Mouse (Mus musculus): ENCODE measurements around the gene Olfr965. TPM values are rescaled to one million over a fixed set of nuclear protein-coding genes. Genes with fewer than 3 reads are reported as not detected.
"Not testable (repeated sequence)": the region's sequence is repeated elsewhere in the genome, so short reads cannot be mapped to it uniquely, and the experiment has no call there.

Gene Olfr965
- polyA plus RNA-seq (2015; fragmentation: Nextera tagmentation; extraction: Ambion mirVana) = not detected in 2 replicates

DNA sequence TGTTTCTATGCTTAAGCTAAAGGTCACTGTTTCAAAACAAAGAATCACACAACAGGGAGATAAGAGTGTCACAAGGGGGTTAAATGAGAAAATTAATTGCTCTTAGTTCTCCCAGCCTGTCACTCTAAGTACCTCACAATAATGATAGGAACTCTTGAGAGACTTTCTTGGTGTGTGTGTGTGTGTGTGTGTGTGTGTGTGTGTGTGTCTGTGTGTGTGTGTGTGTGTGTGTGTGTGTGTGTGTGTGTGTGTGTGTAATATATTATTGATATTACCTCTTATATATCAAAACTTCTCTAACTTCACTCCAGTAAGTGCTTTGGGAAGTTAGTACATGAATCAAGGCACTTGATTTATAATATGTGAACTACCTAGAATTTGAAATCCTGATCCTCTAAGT, at the start of gene Olfr965:
Olfr965 (plus strand) TSS at position 301 of the 400 bp plus-strand sequence.
- no peak within 1 kb of the TSS for H3K4me3 ChIP-seq (ENCODE audit: low read depth, low read length)
- H3K9me3 ChIP-seq (replicated peaks; ENCODE audit: control insufficient read depth, low read length) = no peaks in the 10 kb centered on the region
- H3K36me3 ChIP-seq (ENCODE audit: control insufficient read depth, insufficient read depth) = no peaks in the 10 kb centered on the region
- no peaks in the 10 kb centered on the region for H3K27me3 ChIP-seq (ENCODE audit: control insufficient read depth, insufficient read depth, low read depth, low read length)
- H3K27ac ChIP-seq (ENCODE audit: low read length) = no peak within 1 kb of the TSS
- no peak for ATAC-seq (ENCODE audit: low read depth)
- H3K4me1 ChIP-seq (ENCODE audit: control insufficient read depth, low read depth, low read length) = no peaks in the 10 kb centered on the region
- no peak within 1 kb of the TSS for H3K9ac ChIP-seq (ENCODE audit: low read depth, low read length)
- no peak within 1 kb of the TSS for H3K4me2 ChIP-seq (ENCODE audit: low read depth, low read length)

DNA sequence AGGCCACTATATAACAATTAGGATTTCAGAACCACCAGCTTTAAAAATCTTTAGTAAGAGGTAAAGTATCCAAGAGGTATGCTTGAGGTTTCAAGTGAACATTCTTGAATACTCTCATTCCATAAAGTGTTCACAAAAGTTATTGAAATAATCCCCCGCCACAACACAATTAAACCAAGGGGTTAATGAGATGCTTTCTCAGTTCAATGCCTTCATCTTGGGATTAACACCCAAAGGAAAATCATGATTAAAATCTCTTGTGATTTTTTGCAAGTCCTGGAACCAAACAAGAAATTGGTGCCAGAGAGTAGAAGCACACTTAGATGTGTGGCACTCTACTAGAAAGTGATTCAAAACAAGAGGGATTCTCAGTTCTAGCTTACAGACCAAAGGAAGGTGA, 44.2 kb upstream of the Olfr965 start, which contains the start of gene Olfr963:
Olfr963 (plus strand) TSS at position 301 of the 400 bp plus-strand sequence.
- no peak within 1 kb of the TSS for H3K4me2 ChIP-seq (ENCODE audit: low read depth, low read length)
- H3K27me3 ChIP-seq (ENCODE audit: control insufficient read depth, insufficient read depth, low read depth, low read length) = no peaks in the 10 kb centered on the region
- H3K36me3 ChIP-seq (ENCODE audit: control insufficient read depth, insufficient read depth) = no peaks in the 10 kb centered on the region
- H3K27ac ChIP-seq (ENCODE audit: low read length) = no peak within 1 kb of the TSS
- no peaks in the 10 kb centered on the region for H3K9me3 ChIP-seq (replicated peaks; ENCODE audit: control insufficient read depth, low read length)
- H3K4me1 ChIP-seq (ENCODE audit: control insufficient read depth, low read depth, low read length) = no peaks in the 10 kb centered on the region
- no peak for ATAC-seq (ENCODE audit: low read depth)
- H3K4me3 ChIP-seq (ENCODE audit: low read depth, low read length) = no peak within 1 kb of the TSS
- no peak within 1 kb of the TSS for H3K9ac ChIP-seq (ENCODE audit: low read depth, low read length)
- 49% methylated on average over 1 of the region's 1 CpGs for WGBS (ENCODE audit: insufficient replicate concordance)

DNA sequence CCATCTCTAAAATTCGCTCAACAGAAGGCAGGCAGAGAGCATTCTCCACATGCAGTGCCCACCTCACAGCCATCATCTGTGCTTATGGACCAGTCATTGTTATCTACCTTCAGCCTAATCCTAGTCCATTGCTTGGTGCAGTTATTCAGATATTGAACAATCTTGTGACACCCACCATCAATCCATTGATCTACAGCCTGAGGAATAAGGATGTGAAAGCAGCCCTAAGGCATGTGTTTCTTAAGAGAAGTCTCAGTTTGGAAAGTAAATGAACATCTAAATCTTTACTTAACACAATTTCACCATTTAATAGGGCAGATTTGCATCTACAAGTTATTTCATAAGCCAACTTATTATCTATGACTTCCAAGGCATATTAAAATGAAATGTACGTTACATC, 41.4 kb upstream of the Olfr965 start:
- H3K27me3 ChIP-seq (ENCODE audit: control insufficient read depth, insufficient read depth, low read depth, low read length) = no peaks in the 10 kb centered on the region
- 49% methylated on average over 2 of the region's 2 CpGs for WGBS (ENCODE audit: insufficient replicate concordance)
- no peaks in the 10 kb centered on the region for H3K36me3 ChIP-seq (ENCODE audit: control insufficient read depth, insufficient read depth)
- H3K4me2 ChIP-seq (ENCODE audit: low read depth, low read length) = no peak overlapping the region
- H3K9ac ChIP-seq (ENCODE audit: low read depth, low read length) = no peak overlapping the region
- H3K27ac ChIP-seq (ENCODE audit: low read length) = no peak overlapping the region
- no peaks in the 10 kb centered on the region for H3K4me1 ChIP-seq (ENCODE audit: control insufficient read depth, low read depth, low read length)
- H3K9me3 ChIP-seq (replicated peaks; ENCODE audit: control insufficient read depth, low read length) = no peaks in the 10 kb centered on the region
- no peak overlapping the region for H3K4me3 ChIP-seq (ENCODE audit: low read depth, low read length)
- no peak for ATAC-seq (ENCODE audit: low read depth)

DNA sequence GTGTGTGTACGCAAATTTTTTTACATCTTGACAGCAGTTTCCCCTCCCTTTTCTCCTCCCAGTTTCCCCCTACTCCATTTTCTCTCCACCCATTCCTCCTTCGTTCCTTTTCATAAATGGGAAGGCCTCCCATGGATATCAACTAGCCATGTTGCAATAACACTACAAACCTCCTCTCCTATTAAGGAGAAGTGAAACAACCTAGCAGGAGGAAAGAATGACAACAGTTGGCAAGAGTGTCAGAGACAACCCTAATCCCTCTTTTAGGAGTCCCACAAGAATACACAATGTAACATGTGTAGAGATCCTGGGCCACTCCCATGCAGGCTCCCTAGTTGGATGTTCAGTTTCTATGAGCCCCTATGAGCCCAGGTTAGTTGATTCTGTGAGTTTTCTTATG, 36.3 kb upstream of the Olfr965 start:
- no peaks in the 10 kb centered on the region for H3K36me3 ChIP-seq (ENCODE audit: control insufficient read depth, insufficient read depth)
- no peaks in the 10 kb centered on the region for H3K27me3 ChIP-seq (ENCODE audit: control insufficient read depth, insufficient read depth, low read depth, low read length)
- no peaks in the 10 kb centered on the region for H3K9me3 ChIP-seq (replicated peaks; ENCODE audit: control insufficient read depth, low read length)
- H3K4me2 ChIP-seq (ENCODE audit: low read depth, low read length) = no peak overlapping the region
- H3K27ac ChIP-seq (ENCODE audit: low read length) = no peak overlapping the region
- H3K4me1 ChIP-seq (ENCODE audit: control insufficient read depth, low read depth, low read length) = no peaks in the 10 kb centered on the region
- no peak for ATAC-seq (ENCODE audit: low read depth)
- no peak overlapping the region for H3K4me3 ChIP-seq (ENCODE audit: low read depth, low read length)
- H3K9ac ChIP-seq (ENCODE audit: low read depth, low read length) = no peak overlapping the region
- WGBS (ENCODE audit: insufficient replicate concordance) = 53% methylated on average over 2 of the region's 2 CpGs

DNA sequence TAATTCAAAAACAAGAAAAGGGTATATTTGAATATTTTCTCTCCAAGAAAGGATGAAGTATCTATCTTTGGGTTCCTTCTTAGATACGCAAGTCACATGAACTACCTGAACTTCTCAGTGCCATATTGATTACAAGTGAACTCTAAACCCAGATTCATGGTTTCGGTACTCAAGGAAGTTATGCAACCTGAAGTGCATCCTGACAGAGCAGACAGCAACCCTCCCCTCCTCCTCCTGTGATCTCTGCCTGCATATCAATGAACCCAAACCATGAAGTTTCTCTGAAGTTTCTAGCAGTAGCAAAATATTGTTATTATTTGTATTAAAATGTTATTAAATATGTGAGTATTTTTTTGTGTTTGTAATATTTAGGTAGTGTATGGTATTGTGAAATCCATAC, 32.6 kb upstream of the Olfr965 start:
- no peak for ATAC-seq (ENCODE audit: low read depth)
- no peaks in the 10 kb centered on the region for H3K27me3 ChIP-seq (ENCODE audit: control insufficient read depth, insufficient read depth, low read depth, low read length)
- no peak overlapping the region for H3K4me2 ChIP-seq (ENCODE audit: low read depth, low read length)
- no peaks in the 10 kb centered on the region for H3K9me3 ChIP-seq (replicated peaks; ENCODE audit: control insufficient read depth, low read length)
- no peaks in the 10 kb centered on the region for H3K4me1 ChIP-seq (ENCODE audit: control insufficient read depth, low read depth, low read length)
- no peak overlapping the region for H3K9ac ChIP-seq (ENCODE audit: low read depth, low read length)
- H3K27ac ChIP-seq (ENCODE audit: low read length) = no peak overlapping the region
- no peaks in the 10 kb centered on the region for H3K36me3 ChIP-seq (ENCODE audit: control insufficient read depth, insufficient read depth)
- 67% methylated on average over 2 of the region's 2 CpGs for WGBS (ENCODE audit: insufficient replicate concordance)
- no peak overlapping the region for H3K4me3 ChIP-seq (ENCODE audit: low read depth, low read length)

DNA sequence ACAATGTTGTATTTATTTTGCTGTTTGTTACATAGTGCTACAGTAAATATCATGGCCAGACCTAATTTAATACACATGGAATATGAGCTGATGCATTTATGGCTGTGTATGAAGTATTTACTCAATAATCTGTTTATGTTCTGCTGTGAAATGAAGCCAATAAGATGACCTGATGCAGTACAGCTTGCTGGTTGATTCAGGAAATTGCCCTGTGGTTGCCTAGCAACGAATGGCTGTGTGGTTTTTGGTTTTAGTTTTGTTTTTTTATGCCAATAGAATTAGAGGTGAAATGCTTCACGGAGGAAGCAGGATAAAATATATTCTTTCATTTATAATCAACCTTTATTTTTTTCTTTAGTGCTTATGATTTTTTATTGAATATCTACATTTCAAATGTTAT, 31.9 kb upstream of the Olfr965 start:
- no peaks in the 10 kb centered on the region for H3K9me3 ChIP-seq (replicated peaks; ENCODE audit: control insufficient read depth, low read length)
- H3K4me1 ChIP-seq (ENCODE audit: control insufficient read depth, low read depth, low read length) = no peaks in the 10 kb centered on the region
- H3K9ac ChIP-seq (ENCODE audit: low read depth, low read length) = no peak overlapping the region
- H3K27me3 ChIP-seq (ENCODE audit: control insufficient read depth, insufficient read depth, low read depth, low read length) = no peaks in the 10 kb centered on the region
- H3K4me3 ChIP-seq (ENCODE audit: low read depth, low read length) = no peak overlapping the region
- H3K4me2 ChIP-seq (ENCODE audit: low read depth, low read length) = no peak overlapping the region
- no peaks in the 10 kb centered on the region for H3K36me3 ChIP-seq (ENCODE audit: control insufficient read depth, insufficient read depth)
- no peak for ATAC-seq (ENCODE audit: low read depth)
- WGBS (ENCODE audit: insufficient replicate concordance) = 31% methylated on average over 2 of the region's 2 CpGs
- H3K27ac ChIP-seq (ENCODE audit: low read length) = no peak overlapping the region

DNA sequence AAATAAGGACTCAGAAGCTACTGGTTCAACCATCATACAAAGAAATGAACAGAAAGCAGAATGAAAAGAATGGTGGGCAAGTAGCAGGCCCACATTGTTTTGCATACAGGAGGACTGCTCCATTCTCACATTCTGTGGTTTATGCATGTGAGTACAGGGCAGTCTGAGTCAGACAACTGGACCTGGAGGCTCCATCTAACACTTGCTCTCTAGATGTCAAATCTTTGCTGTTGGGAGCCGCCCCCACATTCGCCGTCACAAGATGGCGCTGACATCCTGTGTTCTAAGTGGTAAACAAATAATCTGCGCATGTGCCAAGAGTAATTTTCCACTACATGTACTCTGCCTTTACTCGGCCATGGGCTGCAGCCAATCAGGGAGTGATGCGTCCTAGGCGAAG, 10.0 kb upstream of the Olfr965 start:
- H3K4me2 ChIP-seq (ENCODE audit: low read depth, low read length); ATAC-seq (ENCODE audit: low read depth); H3K36me3 ChIP-seq (ENCODE audit: control insufficient read depth, insufficient read depth); H3K4me1 ChIP-seq (ENCODE audit: control insufficient read depth, low read depth, low read length); H3K9ac ChIP-seq (ENCODE audit: low read depth, low read length); H3K27me3 ChIP-seq (ENCODE audit: control insufficient read depth, insufficient read depth, low read depth, low read length); H3K4me3 ChIP-seq (ENCODE audit: low read depth, low read length); H3K9me3 ChIP-seq (replicated peaks; ENCODE audit: control insufficient read depth, low read length); H3K27ac ChIP-seq (ENCODE audit: low read length): not testable (repeated sequence)
- 72% methylated on average over 7 of the region's 8 CpGs for WGBS (ENCODE audit: insufficient replicate concordance)

DNA sequence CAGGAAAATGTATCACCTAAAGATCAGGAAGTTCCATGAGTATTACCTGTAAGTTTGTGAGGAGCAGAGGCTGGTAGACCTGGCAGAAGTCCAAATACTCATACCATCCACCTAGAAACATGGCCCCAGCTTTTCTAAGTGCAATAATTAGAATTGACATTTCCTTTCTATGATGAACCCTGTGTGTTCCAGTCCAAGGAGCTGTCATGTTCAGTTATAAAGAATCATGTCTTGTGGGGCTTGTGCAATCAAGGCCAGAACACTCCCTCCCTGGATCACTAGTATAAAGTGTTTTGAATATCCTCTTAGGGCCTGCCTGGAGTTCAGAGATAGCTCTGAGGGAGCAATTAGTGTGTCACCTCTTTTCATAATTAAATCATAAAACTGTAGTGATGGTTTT, 4.1 kb upstream of the Olfr965 start, which contains the start of gene Olfr149:
Olfr149 (minus strand) TSS at position 101 of the 400 bp plus-strand sequence.
- Histone ChIP-seq H3K27ac (ENCODE audit: low read length) (no peak within 1 kb of the TSS), H3K27me3 (ENCODE audit: control insufficient read depth, insufficient read depth, low read depth, low read length) (no peaks in the 10 kb centered on the region), H3K36me3 (ENCODE audit: control insufficient read depth, insufficient read depth) (no peaks in the 10 kb centered on the region), H3K4me3 (ENCODE audit: low read depth, low read length) (no peak within 1 kb of the TSS), H3K9me3 (replicated peaks; ENCODE audit: control insufficient read depth, low read length) (no peaks in the 10 kb centered on the region), H3K9ac (ENCODE audit: low read depth, low read length) (no peak within 1 kb of the TSS), H3K4me2 (ENCODE audit: low read depth, low read length) (no peak within 1 kb of the TSS), H3K4me1 (ENCODE audit: control insufficient read depth, low read depth, low read length) (no peaks in the 10 kb centered on the region)
- no peak for ATAC-seq (ENCODE audit: low read depth)

DNA sequence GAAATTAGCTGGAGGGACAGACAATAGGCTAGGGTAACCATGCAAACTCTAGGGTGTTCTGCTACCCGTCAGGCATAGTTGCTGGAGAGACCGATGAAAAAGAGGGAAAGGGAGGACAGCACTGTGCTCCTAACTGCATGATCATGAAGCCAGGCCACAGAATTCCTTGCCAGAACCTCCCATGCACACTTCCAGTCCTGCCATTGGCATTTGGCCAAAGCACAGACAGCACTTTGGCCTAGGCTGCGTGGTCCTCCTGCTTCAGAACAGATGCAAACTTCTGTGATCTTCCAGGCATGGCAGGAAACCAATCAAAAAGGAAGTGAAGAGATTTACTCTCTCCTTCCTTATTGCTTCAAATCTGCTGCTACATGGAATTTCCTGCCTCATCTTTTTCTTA, 2.2 kb upstream of the Olfr965 start:
- ATAC-seq (ENCODE audit: low read depth) = no peak
- no peak overlapping the region for H3K9ac ChIP-seq (ENCODE audit: low read depth, low read length)
- no peaks in the 10 kb centered on the region for H3K9me3 ChIP-seq (replicated peaks; ENCODE audit: control insufficient read depth, low read length)
- no peak overlapping the region for H3K4me3 ChIP-seq (ENCODE audit: low read depth, low read length)
- H3K4me1 ChIP-seq (ENCODE audit: control insufficient read depth, low read depth, low read length) = no peaks in the 10 kb centered on the region
- H3K27me3 ChIP-seq (ENCODE audit: control insufficient read depth, insufficient read depth, low read depth, low read length) = no peaks in the 10 kb centered on the region
- H3K4me2 ChIP-seq (ENCODE audit: low read depth, low read length) = no peak overlapping the region
- WGBS (ENCODE audit: insufficient replicate concordance) = 44% methylated on average over 3 of the region's 3 CpGs
- no peak overlapping the region for H3K27ac ChIP-seq (ENCODE audit: low read length)
- no peaks in the 10 kb centered on the region for H3K36me3 ChIP-seq (ENCODE audit: control insufficient read depth, insufficient read depth)

DNA sequence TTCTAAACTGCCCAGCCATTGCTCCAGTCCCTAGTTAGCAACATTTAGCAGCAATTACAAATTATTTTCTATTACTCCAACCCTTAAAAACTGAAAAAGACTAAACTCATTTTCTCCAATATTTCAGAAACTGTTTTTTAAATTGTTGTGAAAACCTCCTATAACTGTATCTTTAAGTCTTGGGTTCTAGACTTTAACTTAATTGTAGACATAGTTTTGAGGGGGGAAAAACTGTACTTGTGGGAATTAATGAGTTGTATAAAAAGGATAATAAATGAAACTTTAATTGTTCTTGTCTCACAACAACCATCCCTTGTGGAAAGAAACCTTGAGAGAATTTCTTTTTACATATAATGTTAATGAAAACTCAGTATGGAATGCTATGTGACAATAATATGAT, 19.5 kb downstream of the Olfr965 start, which contains the start of gene Olfr150:
Olfr150 (plus strand) TSS at position 301 of the 400 bp plus-strand sequence.
- Histone ChIP-seq H3K9ac (ENCODE audit: low read depth, low read length) (no peak within 1 kb of the TSS), H3K27ac (ENCODE audit: low read length) (no peak within 1 kb of the TSS), H3K36me3 (ENCODE audit: control insufficient read depth, insufficient read depth) (no peaks in the 10 kb centered on the region), H3K9me3 (replicated peaks; ENCODE audit: control insufficient read depth, low read length) (no peaks in the 10 kb centered on the region), H3K4me2 (ENCODE audit: low read depth, low read length) (no peak within 1 kb of the TSS), H3K27me3 (ENCODE audit: control insufficient read depth, insufficient read depth, low read depth, low read length) (no peaks in the 10 kb centered on the region), H3K4me1 (ENCODE audit: control insufficient read depth, low read depth, low read length) (no peaks in the 10 kb centered on the region), H3K4me3 (ENCODE audit: low read depth, low read length) (no peak within 1 kb of the TSS)
- no peak for ATAC-seq (ENCODE audit: low read depth)

All from liver, embryonic 16.5 days (tissue).